Mouse (Mus musculus) adrenal gland, postnatal 4 days (tissue): Measurements from ENCODE around the gene Sult2b1. TPM values are rescaled to one million over a fixed set of nuclear protein-coding genes. Genes with fewer than 3 reads are reported as not detected.

Source experiments
- DNase-seq, 2 experiments: peaks; one replicate each; pipeline ENCODE4 v3.0.0; 2021 to 2022; ENCODE audit warnings: low spot score in 2 of 2, mixed read lengths in 2 of 2
- total RNA-seq, 2 experiments: library from RNA; stranded (reverse); gene quantifications; 2 replicates each; pipeline ENCODE4 v1.2.3; 2021

The Sult2b1 gene
- total RNA-seq, 2 experiments from 2014 or later = 0.64 to 1.0 TPM

DNA sequence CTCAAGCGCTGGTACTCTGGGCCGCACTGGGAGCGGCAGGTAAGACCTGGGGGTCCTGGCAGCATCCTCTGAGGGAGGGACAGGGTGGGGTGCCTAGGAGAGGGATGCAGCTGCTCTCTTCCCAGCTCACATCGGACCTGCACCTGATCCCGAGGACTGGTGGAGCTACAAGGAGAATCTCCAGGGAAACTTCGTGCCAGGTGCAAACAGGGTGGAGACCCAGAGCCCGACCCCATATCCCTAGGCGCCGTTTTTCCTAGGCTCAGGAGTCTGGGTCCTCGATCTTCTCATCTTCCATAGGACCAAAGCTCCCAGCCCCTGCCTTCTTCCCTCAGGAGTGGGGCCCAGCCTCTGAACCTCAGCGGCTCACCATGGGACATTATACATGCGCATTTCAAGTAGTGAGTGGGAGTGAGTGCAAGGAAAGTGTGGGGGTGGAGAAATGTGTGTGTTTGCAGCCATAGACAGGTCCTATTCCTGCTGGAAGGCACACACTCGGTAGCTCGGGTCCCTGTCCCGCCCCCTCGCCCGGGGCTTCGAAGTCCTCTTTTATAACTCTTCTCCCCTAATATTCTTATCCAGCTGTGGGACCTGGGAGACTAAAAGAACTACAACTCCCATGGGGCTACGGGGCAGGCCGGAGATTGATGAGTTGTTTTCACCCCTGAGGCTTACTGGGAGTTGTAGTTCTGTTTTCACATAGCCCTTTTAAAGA, 84.0 kb downstream of the Sult2b1 start:
- no peak for DNase-seq

- DNase-seq = no peak
Observed at GRCm38 (mm10) chr7:45699523-45700141, 84.8 kb downstream of the Sult2b1 start, which contains the start of gene Car11. Gene Car11, plus strand, starts transcription at chr7:45699843.

DNA sequence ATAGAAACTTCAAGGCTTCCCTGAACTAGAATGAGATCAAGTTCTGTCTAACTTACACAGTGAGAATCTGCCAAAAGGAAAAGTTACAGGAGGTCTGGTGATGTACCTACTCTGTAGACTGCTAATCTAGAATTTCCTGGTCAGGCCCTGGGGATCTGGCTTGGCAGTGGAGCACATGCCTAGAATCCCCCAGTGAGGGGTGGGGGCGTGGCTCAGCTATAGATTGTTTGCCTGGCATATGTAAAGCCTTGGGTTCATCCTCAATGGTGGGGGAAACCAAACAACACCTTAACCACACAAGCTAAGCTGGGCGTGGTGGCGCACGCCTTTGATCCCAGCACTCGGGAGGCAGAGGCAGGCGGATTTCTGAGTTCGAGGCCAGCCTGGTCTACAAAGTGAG, 86.6 kb downstream of the Sult2b1 start:
- no peak for DNase-seq

DNA sequence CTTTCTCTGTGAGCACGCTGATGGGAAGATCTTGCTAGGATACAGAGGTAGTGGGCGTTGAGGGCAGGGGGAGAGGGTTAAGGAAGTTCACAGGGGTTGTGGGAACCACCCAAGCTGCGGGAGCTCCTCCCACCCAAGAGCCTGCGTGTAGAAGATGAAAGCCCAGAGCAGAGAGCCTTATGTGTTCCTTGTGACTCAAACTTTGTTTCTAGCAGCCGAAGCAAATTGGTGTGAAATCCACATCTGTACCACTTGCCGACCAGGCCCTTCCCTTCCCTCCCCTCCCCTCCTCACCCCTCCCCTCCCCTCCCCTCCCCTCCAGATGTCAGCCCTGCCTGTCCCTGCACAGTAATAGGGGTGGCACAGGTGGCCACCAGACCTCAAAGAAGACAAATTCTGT, 89.4 kb downstream of the Sult2b1 start:
- DNase-seq = no peak

DNA sequence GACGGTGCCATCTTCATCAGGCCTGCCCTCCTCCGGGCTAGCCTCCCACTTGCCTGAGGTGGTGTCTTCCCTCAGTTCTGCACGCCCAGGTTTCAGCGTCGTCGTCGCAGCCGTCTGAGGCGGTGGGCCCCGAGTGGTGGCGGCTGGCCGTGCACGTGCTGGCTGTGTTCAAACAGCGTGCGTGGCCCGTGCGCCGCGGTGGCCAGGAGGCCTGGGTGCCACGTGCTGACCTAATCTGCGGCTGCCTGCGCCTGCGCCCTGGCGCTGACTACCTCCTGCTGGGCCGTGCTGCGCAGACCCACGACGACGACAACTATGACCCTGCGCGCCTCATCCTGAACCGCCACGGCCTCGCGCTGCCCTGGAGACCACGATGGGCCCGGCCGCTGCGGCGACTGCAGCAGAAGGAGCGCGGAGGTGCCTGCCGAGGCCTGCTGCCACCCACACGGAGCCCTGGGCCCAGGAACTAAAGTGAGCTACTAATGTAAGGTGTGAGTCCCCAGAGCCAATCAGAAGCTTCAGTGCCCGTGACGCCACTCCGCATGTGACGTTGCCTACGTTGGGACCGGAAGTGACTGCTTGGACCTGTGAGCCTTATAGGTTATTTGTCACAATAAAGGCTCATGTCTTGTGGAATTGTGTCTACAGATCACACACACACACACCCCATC, 90.4 kb downstream of the Sult2b1 start, which contains the start of gene Sec1:
Gene Sec1, minus strand, starts transcription at position 482 of the 671 bp plus-strand sequence.
- no peak for DNase-seq

DNA sequence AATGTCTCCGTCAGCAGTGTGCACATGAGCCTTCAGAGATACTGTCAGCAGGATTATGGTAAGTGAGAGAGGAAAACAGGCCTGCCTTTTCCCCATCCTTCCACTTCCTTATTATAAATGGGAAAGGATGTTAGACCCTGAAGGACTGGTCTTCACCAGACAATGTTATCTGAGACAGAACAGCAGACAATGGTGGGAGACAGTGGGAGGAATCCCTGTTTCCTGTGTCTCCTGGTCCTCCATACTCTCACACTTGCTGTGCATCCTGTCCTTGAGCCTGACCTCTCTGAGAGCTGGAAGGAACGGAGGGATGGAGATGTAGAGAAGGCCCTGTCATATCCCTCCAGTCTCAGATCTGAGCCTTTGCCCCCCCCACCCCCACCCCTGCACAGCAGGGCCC, 92.1 kb downstream of the Sult2b1 start:
- no peak for DNase-seq

DNA sequence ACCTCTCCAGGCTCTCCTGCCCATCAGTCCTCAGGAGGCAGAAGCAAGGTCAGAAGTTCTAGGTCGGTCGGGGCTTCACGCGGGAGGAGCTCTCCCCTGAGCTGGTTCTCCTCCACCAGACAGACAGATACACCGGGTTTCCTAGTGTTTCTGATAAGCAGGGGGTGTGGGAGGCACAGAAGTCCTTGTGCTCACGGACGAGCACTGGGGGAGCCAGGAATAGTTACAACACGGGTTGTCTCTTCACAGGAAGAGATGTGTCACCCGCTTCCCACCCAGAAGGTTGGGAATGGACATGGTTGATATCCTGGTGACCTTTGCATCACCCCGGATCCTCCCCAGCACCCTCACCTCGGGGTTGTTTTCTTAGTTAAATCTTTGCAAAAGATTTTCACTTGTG, 94.7 kb downstream of the Sult2b1 start:
- DNase-seq = no peak

DNA sequence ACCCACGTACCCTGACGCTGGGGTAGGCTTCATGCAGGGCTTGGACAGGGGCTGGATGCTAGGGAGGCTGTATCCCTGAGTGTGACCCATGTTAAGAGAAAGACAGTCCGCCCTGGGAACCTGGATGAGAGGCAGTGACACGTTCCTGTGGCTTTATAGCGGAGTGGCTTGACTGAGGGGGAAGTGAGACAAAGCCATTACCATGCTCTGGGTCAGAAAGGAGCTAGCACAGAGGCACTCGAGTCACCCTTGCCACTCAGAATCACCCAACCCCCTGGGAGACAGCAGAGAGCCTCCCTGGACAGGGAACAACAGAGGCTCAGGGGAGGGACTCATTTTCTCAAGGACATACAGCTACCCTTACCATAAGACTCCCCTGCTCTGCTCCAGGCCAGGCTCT, 95.4 kb downstream of the Sult2b1 start:
- no peak for DNase-seq

DNA sequence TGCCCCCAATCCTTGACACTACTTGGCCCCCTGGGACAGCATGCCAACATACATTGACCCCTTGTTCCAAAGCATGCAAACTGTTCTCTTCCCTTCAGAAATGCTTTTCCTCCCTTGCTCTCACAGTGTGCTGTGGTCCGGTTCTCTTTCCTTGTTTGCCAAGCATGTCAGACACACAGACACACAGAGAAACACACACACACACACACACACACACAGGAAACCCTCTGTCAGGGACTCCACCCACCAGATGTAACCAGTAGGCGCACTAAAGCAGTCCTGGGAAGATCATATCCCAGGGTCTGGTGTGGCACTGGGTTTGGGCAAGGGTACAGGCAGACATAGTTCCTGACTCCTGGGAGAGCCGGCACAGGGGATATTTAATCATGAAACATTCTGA, 97.6 kb downstream of the Sult2b1 start:
- no peak for DNase-seq

DNA sequence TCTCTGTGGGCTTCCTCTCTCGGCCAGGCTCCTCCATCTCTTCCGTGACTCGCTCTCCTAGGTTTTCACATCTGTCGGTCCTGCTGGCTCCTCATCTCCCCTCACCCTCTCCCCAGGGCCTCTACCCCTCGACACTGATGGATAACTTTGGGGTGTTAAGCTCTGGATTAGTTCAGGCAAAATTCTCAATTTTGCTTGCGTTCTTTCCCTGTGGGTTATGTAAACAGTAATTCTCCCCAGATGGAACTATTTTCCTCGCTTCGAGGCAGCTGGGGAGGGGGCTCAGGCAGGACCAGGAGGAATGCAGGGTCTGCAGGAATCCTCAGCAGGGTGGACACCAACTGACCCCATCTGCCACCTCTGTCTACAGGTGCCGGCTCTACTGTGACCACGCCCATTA, 98.7 kb downstream of the Sult2b1 start:
- DNase-seq = no peak

DNA sequence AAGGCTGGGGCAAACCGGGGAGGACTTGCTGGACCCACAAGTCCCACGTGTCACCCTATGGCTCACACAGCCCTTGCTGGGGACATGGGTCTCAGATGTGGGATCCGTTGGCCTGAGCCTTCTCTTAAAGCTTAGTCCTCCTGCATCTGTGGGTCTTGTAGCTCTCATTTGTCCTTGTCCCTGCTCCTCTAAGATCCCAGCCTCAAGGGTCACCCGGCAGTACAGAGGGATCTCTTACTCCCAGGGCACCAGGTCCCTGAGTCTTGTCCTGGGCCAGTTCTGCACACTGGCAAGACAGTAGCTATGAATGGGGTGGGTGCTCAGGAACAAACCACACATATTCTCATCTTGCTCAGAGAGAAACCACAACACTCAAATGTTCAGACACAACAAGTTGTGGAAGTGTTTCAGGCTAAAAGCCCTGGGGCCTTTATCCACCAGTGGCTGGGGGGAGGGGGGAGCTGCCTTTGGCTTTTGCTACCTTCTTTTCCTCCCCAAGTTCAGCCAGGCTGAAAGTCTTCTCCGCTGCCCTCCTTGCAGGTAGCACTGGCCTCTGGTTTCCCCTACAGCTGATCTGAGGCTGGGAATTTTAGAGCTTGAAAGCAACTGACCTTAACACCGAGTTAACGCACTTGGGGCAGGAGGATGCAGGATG, 100.9 kb downstream of the Sult2b1 start, which contains the start of gene Ntn5:
Gene Ntn5, plus strand, starts transcription at position 627 of the 655 bp plus-strand sequence.
- no peak for DNase-seq

DNA sequence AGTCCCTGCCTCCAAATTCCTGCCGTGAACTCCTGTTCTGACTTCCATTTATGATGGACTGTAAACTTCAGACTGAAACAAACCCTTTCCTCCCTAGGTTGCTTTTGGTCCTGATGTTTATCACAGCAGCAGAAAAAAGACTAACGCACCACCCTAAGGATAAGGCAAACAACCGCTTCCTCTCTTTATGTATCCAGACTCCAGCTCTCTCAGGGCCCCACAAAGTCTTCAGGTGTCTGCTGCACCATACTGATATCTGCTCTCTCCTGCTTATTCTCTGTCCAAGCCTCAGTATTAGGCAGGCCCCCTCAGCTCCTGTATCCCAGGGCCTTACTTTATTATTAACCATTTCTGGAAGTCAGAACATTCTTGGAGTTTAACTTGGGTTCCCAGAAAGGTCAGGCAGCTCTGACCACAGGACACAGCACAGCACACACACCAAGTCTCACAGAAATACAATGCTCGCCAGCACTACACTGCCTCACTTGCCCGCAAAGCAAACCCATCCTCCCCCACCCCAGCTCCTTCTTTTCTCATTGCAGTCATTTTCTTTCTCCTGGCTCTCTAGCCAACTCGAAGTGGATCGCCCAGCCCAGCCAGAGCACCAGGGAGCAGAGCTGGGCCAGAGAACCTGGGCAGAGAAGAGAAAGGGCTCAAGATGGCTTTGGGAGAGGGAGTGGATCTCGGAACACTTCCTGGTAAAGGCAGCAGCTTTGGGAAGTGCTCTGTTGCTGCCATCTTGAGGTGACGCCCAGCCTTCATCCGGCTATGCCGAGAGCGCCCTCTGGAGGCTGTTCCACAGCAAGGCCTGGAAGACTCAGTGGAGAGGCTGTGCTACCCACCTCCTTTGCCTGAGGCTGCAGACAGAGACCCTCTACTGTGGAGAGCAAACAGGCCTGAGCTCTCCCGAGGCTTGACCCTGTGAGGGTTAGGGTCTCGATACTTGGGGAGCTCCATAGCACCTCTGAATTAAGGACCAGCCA, 102.0 kb downstream of the Sult2b1 start:
- DNase-seq = peak; percentile 66 to 82

GRCm38 (mm10) chr7:45681046-45681736, 103.3 kb downstream of the Sult2b1 start:
- DNase-seq = no peak

Other genes starting within 250 kb of the Sult2b1 start
- 1 to 10 TPM; 1.3 to 1.8 TPM for gene Hsd17b14, start 229.8 kb downstream of the Sult2b1 start, total RNA-seq
- gene Bcat2, start 214.5 kb downstream of the Sult2b1 start, total RNA-seq = 10 to 100 TPM; 96.4 to 96.5 TPM
- under 1 TPM in 1 of 2 experiments, not detected in 1; 0.34 TPM for gene Fgf21, start 169.2 kb downstream of the Sult2b1 start, total RNA-seq
- under 1 TPM in 1 of 2 experiments, not detected in 1; 0.22 TPM for gene Fut1, start 167.4 kb downstream of the Sult2b1 start, total RNA-seq
- gene Izumo1, start 162.9 kb downstream of the Sult2b1 start, total RNA-seq = 1 to 10 TPM in 1 of 2 experiments, under 1 TPM in 1; 0.54 to 1.1 TPM
- 10 to 100 TPM; 31.1 to 31.2 TPM for gene Rasip1, start 157.2 kb downstream of the Sult2b1 start, total RNA-seq
- gene Mamstr, start 144.7 kb downstream of the Sult2b1 start, total RNA-seq = 10 to 100 TPM; 11.5 to 14.2 TPM
- gene Fut2, start 118.3 kb downstream of the Sult2b1 start, total RNA-seq = under 1 TPM in 1 of 2 experiments, not detected in 1; 0.42 TPM
- under 1 TPM in 1 of 2 experiments, not detected in 1; 0.20 TPM for gene Ntn5, start 100.6 kb downstream of the Sult2b1 start, total RNA-seq
- gene Sec1, start 90.3 kb downstream of the Sult2b1 start, total RNA-seq = under 1 TPM; 0.11 to 0.28 TPM
- gene Car11, start 84.8 kb downstream of the Sult2b1 start, total RNA-seq = 10 to 100 TPM; 15.1 to 16.4 TPM
- 100 to 1,000 TPM; 101 to 129 TPM for gene Dbp, start 79.6 kb downstream of the Sult2b1 start, total RNA-seq
- gene Rpl18, start 69.2 kb downstream of the Sult2b1 start, total RNA-seq = 1,000 to 10,000 TPM; 1,215 to 1,230 TPM
- gene Sphk2, start 66.7 kb downstream of the Sult2b1 start, total RNA-seq = 10 to 100 TPM; 30.1 to 33.3 TPM
- under 1 TPM; 0.45 to 0.62 TPM for gene Fam83e, start 63.5 kb downstream of the Sult2b1 start, total RNA-seq
- not detected for gene Spaca4, start 58.9 kb downstream of the Sult2b1 start, total RNA-seq
- gene Lmtk3, start 931 bp downstream of the Sult2b1 start, total RNA-seq = 10 to 100 TPM; 17.2 to 18.8 TPM
- 100 to 1,000 TPM; 124 to 126 TPM for gene Cyth2, start 29.9 kb upstream of the Sult2b1 start, total RNA-seq
- gene Kcnj14, start 40.1 kb upstream of the Sult2b1 start, total RNA-seq = under 1 TPM; 0.45 to 0.53 TPM
- gene Grwd1, start 46.3 kb upstream of the Sult2b1 start, total RNA-seq = 10 to 100 TPM; 28.2 to 28.3 TPM
- 100 to 1,000 TPM; 147 to 148 TPM for gene Kdelr1, start 88.1 kb upstream of the Sult2b1 start, total RNA-seq
- gene Grin2d, start 93.7 kb upstream of the Sult2b1 start, total RNA-seq = 1 to 10 TPM; 2.0 to 2.1 TPM
- under 1 TPM; 0.79 to 0.95 TPM for gene Syngr4, start 112.0 kb upstream of the Sult2b1 start, total RNA-seq
- gene Tmem143, start 112.3 kb upstream of the Sult2b1 start, total RNA-seq = 10 to 100 TPM; 30.2 to 33.3 TPM
- 100 to 1,000 TPM; 191 to 202 TPM for gene Emp3, start 136.7 kb upstream of the Sult2b1 start, total RNA-seq
- 1 to 10 TPM; 8.8 to 10.0 TPM for gene Ccdc114, start 139.4 kb upstream of the Sult2b1 start, total RNA-seq
- 1 to 10 TPM; 1.5 to 7.2 TPM for gene Abcc6, start 245.6 kb upstream of the Sult2b1 start, total RNA-seq
- gene Nomo1, start 249.0 kb upstream of the Sult2b1 start, total RNA-seq = 10 to 100 TPM; 53.4 to 57.7 TPM